Mouse (Mus musculus): Measurements from ENCODE around the gene Rnf224.
A peak's percentile ranks its signal among the peaks of the same experiment; 100 is the strongest.

Rnf224 gene

GRCm38 (mm10) chr2:25236614-25237013 lies at the start of gene Rnf224:
Rnf224 (minus strand) TSS chr2:25236787.
- no peak for TF ChIP-seq POU5F1 (IDR thresholded peaks at IDR 0.05; ENCODE audit: borderline replicate concordance, low read length)
- no peak for TF ChIP-seq CTCF (conservative IDR thresholded peaks at IDR 0.05; ENCODE audit: low read length)
- TF ChIP-seq NANOG (IDR thresholded peaks at IDR 0.05; ENCODE audit: borderline replicate concordance, low read length): no peak
- Histone ChIP-seq H3K4me3 (replicated peaks; ENCODE audit: low read length) (peak within 1 kb of the TSS; percentile 27; the same call in 1 of the 2 replicates), H3K9me3 (ENCODE audit: low read length) (no peaks in the 10 kb centered on the region), H3K4me1 (replicated peaks; ENCODE audit: low read depth, low read length) (peaks cover 91% of the 10 kb centered on the region), H3K27me3 (ENCODE audit: insufficient read depth, low read length) (peaks cover 13% of the 10 kb centered on the region), H3K36me3 (ENCODE audit: insufficient read depth, low read length) (no peaks in the 10 kb centered on the region)

GRCm38 (mm10) chr2:25286314-25286713 lies 49.7 kb upstream of the Rnf224 start:
- Histone ChIP-seq H3K9me3 (ENCODE audit: low read length) (no peaks in the 10 kb centered on the region), H3K4me1 (replicated peaks; ENCODE audit: low read depth, low read length) (peaks cover 48% of the 10 kb centered on the region), H3K4me3 (replicated peaks; ENCODE audit: low read length) (no peak overlapping the region), H3K36me3 (ENCODE audit: insufficient read depth, low read length) (peaks cover 46% of the 10 kb centered on the region), H3K27me3 (ENCODE audit: insufficient read depth, low read length) (peaks cover 44% of the 10 kb centered on the region)
- no peak for TF ChIP-seq POU5F1 (IDR thresholded peaks at IDR 0.05; ENCODE audit: borderline replicate concordance, low read length)

- Histone ChIP-seq H3K4me1 (replicated peaks; ENCODE audit: low read depth, low read length) (peaks cover 41% of the 10 kb centered on the region), H3K27me3 (ENCODE audit: insufficient read depth, low read length) (peaks cover 36% of the 10 kb centered on the region), H3K9me3 (ENCODE audit: low read length) (no peaks in the 10 kb centered on the region), H3K4me3 (replicated peaks; ENCODE audit: low read length) (no peak overlapping the region), H3K36me3 (ENCODE audit: insufficient read depth, low read length) (peaks cover 54% of the 10 kb centered on the region)
- TF ChIP-seq CTCF (conservative IDR thresholded peaks at IDR 0.05; ENCODE audit: low read length) (no peak), POU5F1 (IDR thresholded peaks at IDR 0.05; ENCODE audit: borderline replicate concordance, low read length) (no peak), NANOG (IDR thresholded peaks at IDR 0.05; ENCODE audit: borderline replicate concordance, low read length) (no peak)
These were observed 49.0 kb upstream of the Rnf224 start for GRCm38 (mm10) chr2:25285551-25285950.

DNA sequence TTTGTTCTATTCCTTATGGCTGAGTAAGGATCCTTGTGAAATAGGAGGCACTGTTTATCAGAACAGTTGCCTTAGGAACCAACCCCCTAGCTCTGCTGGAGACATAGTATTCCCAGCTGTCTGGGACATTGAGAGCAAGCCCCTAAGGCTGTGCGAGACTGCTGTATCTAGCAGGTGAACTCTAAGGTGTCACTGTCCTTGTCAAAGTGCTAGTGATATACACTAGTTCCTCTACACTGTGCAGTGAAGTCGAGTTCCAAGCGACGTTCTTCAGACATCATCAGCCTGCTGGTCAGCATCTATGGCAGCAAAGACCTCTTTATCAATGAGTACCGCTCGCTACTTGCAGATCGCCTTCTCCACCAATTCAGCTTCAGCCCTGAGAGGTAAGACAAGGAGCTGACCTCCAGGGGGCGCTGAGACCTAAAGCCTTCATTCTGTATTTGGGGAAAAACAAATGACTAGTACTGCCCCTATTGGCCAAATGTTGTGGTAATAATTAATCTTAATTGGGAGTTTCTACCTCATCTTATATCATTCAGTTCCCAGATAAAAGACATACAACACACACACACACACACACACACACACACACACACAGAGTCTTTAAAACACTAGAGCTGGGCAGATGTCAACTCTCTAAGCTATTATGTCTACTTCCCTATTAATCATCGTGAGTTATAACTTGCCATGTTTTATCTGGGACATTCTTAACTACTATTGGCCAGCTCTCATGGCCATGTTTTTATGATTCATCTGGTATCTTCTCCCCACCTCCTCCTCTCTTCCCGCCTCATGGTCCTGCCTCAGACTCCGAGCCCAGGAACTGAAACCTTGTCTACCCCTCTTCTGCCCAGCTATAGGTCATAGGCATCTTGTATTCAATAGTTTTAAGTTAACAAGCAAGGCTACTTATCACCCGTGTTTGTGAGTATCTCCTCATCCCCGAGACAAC lies 42.6 kb upstream of the Rnf224 start:
- no peaks in the 10 kb centered on the region for H3K27me3 ChIP-seq (ENCODE audit: insufficient read depth, low read length)
- H3K4me3 ChIP-seq (replicated peaks; ENCODE audit: low read length): no peak overlapping the region
- TF ChIP-seq NANOG (IDR thresholded peaks at IDR 0.05; ENCODE audit: borderline replicate concordance, low read length) (no peak), CTCF (conservative IDR thresholded peaks at IDR 0.05; ENCODE audit: low read length) (peak; percentile 79)
- H3K36me3 ChIP-seq (ENCODE audit: insufficient read depth, low read length): peaks cover 98% of the 10 kb centered on the region
- H3K4me1 ChIP-seq (replicated peaks; ENCODE audit: low read depth, low read length): no peaks in the 10 kb centered on the region
- H3K9me3 ChIP-seq (ENCODE audit: low read length): no peaks in the 10 kb centered on the region

DNA sequence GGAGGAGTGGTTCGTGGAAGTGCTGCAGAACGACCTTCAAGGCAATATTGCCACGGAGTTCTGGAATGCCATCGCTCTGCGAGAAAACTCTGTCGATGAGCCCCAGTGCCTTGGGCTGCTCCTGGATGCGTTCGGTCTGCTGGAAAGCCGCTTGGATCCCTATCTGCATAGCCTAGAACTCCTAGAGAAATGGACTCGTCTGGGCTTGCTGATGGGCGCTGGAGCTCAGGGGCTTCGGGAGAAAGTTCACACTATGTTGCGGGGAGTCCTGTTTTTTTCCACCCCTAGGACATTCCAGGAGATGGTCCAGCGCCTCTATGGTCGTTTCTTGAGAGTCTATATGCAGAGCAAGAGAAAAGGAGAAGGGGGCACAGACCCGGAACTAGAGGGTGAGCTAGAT lies 36.4 kb upstream of the Rnf224 start:
- H3K4me1 ChIP-seq (replicated peaks; ENCODE audit: low read depth, low read length): peaks cover 41% of the 10 kb centered on the region
- H3K27me3 ChIP-seq (ENCODE audit: insufficient read depth, low read length): no peaks in the 10 kb centered on the region
- TF ChIP-seq NANOG (IDR thresholded peaks at IDR 0.05; ENCODE audit: borderline replicate concordance, low read length) (no peak), CTCF (conservative IDR thresholded peaks at IDR 0.05; ENCODE audit: low read length) (no peak)
- peaks cover 88% of the 10 kb centered on the region for H3K36me3 ChIP-seq (ENCODE audit: insufficient read depth, low read length)
- H3K9me3 ChIP-seq (ENCODE audit: low read length): no peaks in the 10 kb centered on the region
- peak overlapping the region; percentile 95 for H3K4me3 ChIP-seq (replicated peaks; ENCODE audit: low read length)

DNA sequence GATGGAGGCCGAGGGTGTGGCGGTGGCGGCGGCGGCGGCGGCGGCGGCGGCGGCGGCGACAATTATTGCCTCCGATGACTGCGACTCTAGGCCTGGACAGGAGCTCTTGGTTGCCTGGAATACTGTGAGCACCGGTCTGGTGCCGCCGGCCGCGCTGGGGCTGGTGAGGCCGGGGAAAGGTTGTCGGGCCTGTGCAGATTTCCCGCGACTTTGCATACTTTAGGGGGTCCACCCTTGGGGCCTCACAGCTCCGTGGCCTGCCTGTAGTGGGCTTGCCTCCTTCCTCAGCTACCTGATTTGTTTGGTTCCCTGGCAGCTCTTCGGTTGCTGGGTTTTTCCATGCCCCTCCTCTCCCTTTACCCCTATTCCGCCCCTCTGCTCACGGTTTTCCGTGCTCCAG lies 35.9 kb upstream of the Rnf224 start:
- Histone ChIP-seq H3K9me3 (ENCODE audit: low read length) (no peaks in the 10 kb centered on the region), H3K36me3 (ENCODE audit: insufficient read depth, low read length) (peaks cover 88% of the 10 kb centered on the region), H3K4me1 (replicated peaks; ENCODE audit: low read depth, low read length) (peaks cover 46% of the 10 kb centered on the region), H3K27me3 (ENCODE audit: insufficient read depth, low read length) (no peaks in the 10 kb centered on the region), H3K4me3 (replicated peaks; ENCODE audit: low read length) (peak overlapping the region; percentile 95)
- no peak for TF ChIP-seq POU5F1 (IDR thresholded peaks at IDR 0.05; ENCODE audit: borderline replicate concordance, low read length)
- no peak for TF ChIP-seq CTCF (conservative IDR thresholded peaks at IDR 0.05; ENCODE audit: low read length)
- TF ChIP-seq NANOG (IDR thresholded peaks at IDR 0.05; ENCODE audit: borderline replicate concordance, low read length): no peak

- Histone ChIP-seq H3K4me1 (replicated peaks; ENCODE audit: low read depth, low read length) (peaks cover 51% of the 10 kb centered on the region), H3K27me3 (ENCODE audit: insufficient read depth, low read length) (no peaks in the 10 kb centered on the region), H3K4me3 (replicated peaks; ENCODE audit: low read length) (peak within 1 kb of the TSS; percentile 95), H3K36me3 (ENCODE audit: insufficient read depth, low read length) (peaks cover 88% of the 10 kb centered on the region), H3K9me3 (ENCODE audit: low read length) (no peaks in the 10 kb centered on the region)
- TF ChIP-seq POU5F1 (IDR thresholded peaks at IDR 0.05; ENCODE audit: borderline replicate concordance, low read length): no peak
- no peak for TF ChIP-seq NANOG (IDR thresholded peaks at IDR 0.05; ENCODE audit: borderline replicate concordance, low read length)
- no peak for TF ChIP-seq CTCF (conservative IDR thresholded peaks at IDR 0.05; ENCODE audit: low read length)
These were observed 35.4 kb upstream of the Rnf224 start, which contains the start of the genes Ssna1 and Anapc2 for GRCm38 (mm10) chr2:25271827-25272511. Ssna1 (minus strand) TSS chr2:25272438. Anapc2 (plus strand) TSS chr2:25272478.

DNA sequence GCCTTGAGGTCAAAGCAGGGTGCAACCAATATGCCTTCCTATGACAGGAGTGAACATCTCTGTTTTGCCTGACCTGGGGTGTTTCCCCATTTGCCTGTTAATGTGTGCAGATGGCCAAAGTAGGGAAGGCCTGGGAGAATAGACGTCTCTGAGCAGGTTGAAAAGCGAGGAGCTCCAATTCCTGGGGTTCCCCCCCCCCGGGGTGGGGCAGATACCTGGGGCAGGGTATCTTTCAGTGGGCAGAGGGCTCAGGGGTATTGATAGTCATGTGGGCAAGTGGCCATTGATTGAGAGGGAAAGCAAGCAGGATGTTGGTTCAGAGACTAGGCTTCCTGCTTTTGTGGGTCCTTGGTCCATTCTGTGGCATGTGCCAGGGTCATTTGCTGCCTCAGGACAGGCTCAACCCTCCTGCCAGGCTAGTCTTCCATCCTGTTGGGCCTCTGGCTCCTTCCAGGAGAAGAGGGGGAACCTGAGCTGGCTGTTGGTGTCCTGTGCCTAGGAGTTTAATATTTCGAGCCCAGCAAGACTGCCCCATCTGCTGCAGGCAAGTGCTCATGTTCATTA lies 31.2 kb upstream of the Rnf224 start:
- no peak for TF ChIP-seq CTCF (conservative IDR thresholded peaks at IDR 0.05; ENCODE audit: low read length)
- no peak for TF ChIP-seq POU5F1 (IDR thresholded peaks at IDR 0.05; ENCODE audit: borderline replicate concordance, low read length)
- no peak for TF ChIP-seq NANOG (IDR thresholded peaks at IDR 0.05; ENCODE audit: borderline replicate concordance, low read length)
- Histone ChIP-seq H3K36me3 (ENCODE audit: insufficient read depth, low read length) (peaks cover 83% of the 10 kb centered on the region), H3K4me3 (replicated peaks; ENCODE audit: low read length) (0 out of 2 replicates have a peak overlapping the region, but pooled peaks have one; percentile 60), H3K27me3 (ENCODE audit: insufficient read depth, low read length) (peaks cover 10% of the 10 kb centered on the region), H3K4me1 (replicated peaks; ENCODE audit: low read depth, low read length) (peaks cover 77% of the 10 kb centered on the region), H3K9me3 (ENCODE audit: low read length) (no peaks in the 10 kb centered on the region)

Data from E14TG2a.4 (cell line).